Mouse (Mus musculus) forebrain, embryonic 10.5 days (tissue): ENCODE measurements around the gene Rab12. TPM values are rescaled to one million over a fixed set of nuclear protein-coding genes. Genes with fewer than 3 reads are reported as not detected.

Experiments
- DNase-seq: peaks from one replicate; pipeline ENCODE4 v3.0.0-alpha.2; 2017; ENCODE audit warnings: low spot score; ENCODE audit errors: extremely low spot score
- H3K27ac ChIP-seq: fragments of 300-500 bp; sonication (generic); 2 replicates; pipeline ENCODE4 v1.5.1; 2016; ENCODE audit warnings: mild to moderate bottlenecking
- H3K27me3 ChIP-seq: fragments of 300-500 bp; sonication (generic); 2 replicates; pipeline ENCODE4 v1.6.1; 2016; ENCODE audit warnings: mild to moderate bottlenecking; ENCODE audit not compliant: poor library complexity, severe bottlenecking
- H3K36me3 ChIP-seq: fragments of 300-500 bp; sonication (generic); replicated peaks from 2 replicates; pipeline ENCODE4 v1.6.1; 2016; ENCODE audit warnings: mild to moderate bottlenecking, moderate library complexity
- H3K4me1 ChIP-seq: fragments of 300-500 bp; sonication (generic); 2 replicates; pipeline ENCODE4 v1.6.1; 2016
- H3K4me3 ChIP-seq: fragments of 300-500 bp; sonication (generic); 2 replicates; pipeline ENCODE4 v1.5.1; 2016; ENCODE audit warnings: mild to moderate bottlenecking, moderate library complexity
- H3K9me3 ChIP-seq: fragments of 300-500 bp; sonication (generic); 2 replicates; pipeline ENCODE4 v1.6.1; 2016; ENCODE audit warnings: mild to moderate bottlenecking, moderate library complexity
- WGBS: fragments of 180-500 bp; shearing (Covaris S2); methylation state at CpG from one replicate; pipeline ENCODE4 v1.1.7; 2016; 5-methylcytosine and 5-hydroxymethylcytosine counted together
- polyA plus RNA-seq: library from polyadenylated mRNA; unstranded; fragments of >200 nt; fragmentation: Nextera tagmentation; extraction: Ambion mirVana; gene quantifications from 2 replicates; pipeline ENCODE4 v1.2.1, GENCODE M21; 2016

Gene Rab12
- polyA plus RNA-seq, 1 experiment from 2014 or later = 24.8 TPM

DNA sequence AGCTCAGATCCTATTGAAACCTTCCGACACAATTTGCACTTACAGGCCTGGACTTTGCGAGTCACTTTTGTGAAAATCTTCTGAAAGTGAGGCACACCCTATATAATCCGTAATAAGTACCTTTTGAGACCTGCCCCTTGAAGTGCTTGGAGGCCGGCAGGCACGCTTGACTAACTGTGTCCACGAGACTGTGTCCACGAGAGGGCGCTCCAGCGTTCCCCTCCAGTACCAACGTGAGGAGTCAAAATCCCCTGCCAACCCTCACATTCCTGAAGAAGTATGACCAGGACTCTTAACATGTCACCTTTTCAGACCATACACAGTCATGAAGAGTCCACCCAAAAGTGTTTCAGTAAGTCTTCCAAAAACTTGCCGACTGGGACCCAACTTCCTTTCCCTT lies 68.4 kb downstream of the Rab12 start:
- Histone ChIP-seq H3K27me3 (peaks cover 49% of the 10 kb centered on the region), H3K4me1 (peaks cover 67% of the 10 kb centered on the region), H3K36me3 (no peaks in the 10 kb centered on the region), H3K4me3 (peak overlapping the region; percentile 79; the same call in 1 of the 2 replicates), H3K27ac (no peak overlapping the region), H3K9me3 (no peaks in the 10 kb centered on the region)
- peak; percentile 85 for DNase-seq
- WGBS = 1% methylated on average over 11 of the region's 11 CpGs

DNA sequence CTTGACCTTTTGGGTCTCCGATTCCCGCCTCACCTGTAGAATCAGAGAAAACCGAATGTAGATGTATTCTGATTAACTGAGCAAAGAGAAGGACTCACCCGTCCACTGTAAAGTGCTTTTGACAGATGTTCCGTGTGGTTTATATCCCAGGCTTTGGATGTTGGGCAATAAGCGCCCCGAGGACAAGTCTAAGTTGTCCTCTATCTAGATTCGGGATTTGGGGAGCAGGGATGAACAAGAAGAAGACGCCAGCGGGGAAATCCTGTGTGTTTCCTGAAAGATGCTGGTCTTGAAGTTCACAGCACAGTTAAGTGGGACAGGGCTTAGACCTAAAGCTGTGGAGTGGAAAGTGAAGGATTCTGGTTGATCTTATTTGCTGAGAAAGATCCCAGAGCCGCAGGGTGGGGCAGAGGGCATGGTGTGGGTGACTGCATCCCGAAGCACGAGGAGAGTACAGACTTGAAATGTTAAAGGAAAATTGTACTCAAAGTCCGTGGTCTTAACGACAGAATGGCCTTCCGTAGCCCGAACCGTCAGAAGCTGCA lies 68.9 kb downstream of the Rab12 start:
- H3K4me1 ChIP-seq = peaks cover 72% of the 10 kb centered on the region
- DNase-seq = no peak
- H3K36me3 ChIP-seq = no peaks in the 10 kb centered on the region
- H3K27ac ChIP-seq = peak overlapping the region; percentile 96
- peak overlapping the region; percentile 79 for H3K4me3 ChIP-seq
- no peaks in the 10 kb centered on the region for H3K9me3 ChIP-seq
- H3K27me3 ChIP-seq = peaks cover 49% of the 10 kb centered on the region
- WGBS = 3% methylated on average over 18 of the region's 18 CpGs

DNA sequence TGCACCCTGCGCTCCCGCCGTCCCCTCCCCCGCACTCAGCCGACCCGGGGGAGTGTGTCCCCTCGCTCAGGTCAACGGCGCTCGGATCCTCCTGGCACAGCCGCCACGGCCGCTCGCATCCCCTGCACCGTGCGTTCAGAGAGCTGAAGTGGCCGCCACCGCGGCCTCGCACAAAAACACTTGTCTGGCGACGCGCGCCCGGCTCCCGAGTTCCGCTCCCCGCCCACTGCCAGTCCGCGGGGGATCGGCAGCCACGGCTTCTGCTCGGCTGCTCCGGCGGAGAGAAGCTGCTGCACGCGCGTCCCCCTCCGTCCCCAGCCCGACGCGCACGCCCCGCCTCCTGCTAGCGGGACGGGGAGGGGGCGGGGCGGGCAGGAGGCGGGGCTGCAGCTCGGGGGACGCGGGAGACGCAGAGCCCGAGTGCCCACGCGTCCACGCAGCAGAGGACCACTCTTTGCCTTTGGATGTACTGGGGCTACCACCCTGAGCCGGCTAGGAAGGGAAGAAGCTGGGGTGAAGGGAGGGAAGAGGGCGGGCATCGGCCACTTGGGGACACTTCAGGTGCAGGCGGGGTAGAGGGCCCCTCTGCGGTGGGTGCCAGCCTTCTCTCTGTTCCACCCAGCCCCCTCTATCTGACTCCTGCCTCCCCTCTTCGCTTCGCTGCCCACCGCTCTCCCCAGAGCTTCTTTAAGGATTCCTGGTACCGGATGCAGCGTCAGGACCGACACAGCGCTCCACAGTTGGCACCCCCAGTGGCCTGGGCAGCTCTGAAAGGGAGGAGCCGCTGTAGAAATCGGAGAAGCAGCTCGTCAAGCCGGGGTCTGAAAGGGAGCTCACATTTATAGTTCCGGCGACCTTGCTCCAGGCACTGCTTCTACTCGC lies 69.8 kb downstream of the Rab12 start, which contains the start of gene Mtcl1:
Gene Mtcl1 (minus strand): TSS at position 291 of the 882 bp plus-strand sequence.
- Histone ChIP-seq H3K4me3 (peak within 1 kb of the TSS; percentile 79), H3K9me3 (no peaks in the 10 kb centered on the region), H3K36me3 (no peaks in the 10 kb centered on the region), H3K27ac (peak within 1 kb of the TSS; percentile 96), H3K27me3 (peaks cover 49% of the 10 kb centered on the region), H3K4me1 (peaks cover 81% of the 10 kb centered on the region)
- WGBS = under 1% methylated on average over 76 of the region's 76 CpGs
- peak; percentile 80 for DNase-seq

DNA sequence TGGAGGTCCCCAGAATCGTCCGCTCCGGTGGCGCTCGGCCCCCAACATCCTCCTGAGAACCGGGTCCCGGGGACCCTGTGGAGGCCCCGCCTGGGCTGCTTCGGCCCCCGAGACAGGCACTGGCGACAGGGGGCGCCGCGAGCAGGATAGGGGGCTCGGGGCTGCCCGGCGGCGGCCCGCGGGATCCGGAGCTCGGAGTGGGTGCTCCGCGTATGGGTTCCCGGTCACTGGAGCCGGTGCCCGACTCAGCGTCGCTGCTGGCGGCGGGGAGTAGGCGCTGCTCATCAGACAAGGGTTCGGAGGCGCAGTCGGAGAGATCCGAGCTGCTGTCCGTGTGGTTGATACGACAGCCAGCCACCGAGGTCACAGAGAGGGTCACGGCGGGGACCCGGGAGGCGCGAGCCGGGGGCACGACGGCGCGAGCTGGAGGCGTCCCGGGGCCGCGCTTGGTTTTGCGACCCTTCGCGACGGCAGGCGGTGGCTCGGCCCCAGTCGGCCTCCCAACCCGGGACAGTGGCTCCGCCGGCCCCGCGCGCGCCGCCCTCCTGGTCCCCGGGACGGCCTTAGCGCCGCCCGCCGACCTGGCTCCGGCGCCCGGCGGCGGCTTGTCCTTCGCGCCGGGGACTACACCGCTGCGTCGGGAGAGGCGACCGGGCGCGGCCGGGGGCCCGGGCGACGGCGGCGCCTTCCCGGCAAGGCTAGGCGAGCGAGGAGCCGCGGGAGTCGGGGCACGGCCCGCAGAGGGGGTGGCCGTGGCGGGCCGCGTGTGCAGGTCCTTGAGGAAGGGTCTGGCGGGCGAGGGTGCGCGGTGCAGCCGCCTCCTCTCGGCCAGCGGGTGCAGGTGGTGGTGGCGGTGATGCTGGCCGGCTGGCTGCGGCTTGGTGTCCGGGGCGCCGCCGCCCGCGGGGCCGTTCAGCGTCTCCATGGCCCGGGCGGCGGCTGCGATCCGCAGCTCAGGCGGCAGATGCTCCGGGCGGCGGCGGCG lies 70.8 kb downstream of the Rab12 start:
- H3K9me3 ChIP-seq = no peaks in the 10 kb centered on the region
- peaks cover 91% of the 10 kb centered on the region for H3K4me1 ChIP-seq
- peak overlapping the region; percentile 96 for H3K27ac ChIP-seq
- peaks cover 49% of the 10 kb centered on the region for H3K27me3 ChIP-seq
- H3K36me3 ChIP-seq = no peaks in the 10 kb centered on the region
- under 1% methylated on average over 134 of the region's 136 CpGs for WGBS
- H3K4me3 ChIP-seq = peak overlapping the region; percentile 79
- peak; percentile 46 for DNase-seq

DNA sequence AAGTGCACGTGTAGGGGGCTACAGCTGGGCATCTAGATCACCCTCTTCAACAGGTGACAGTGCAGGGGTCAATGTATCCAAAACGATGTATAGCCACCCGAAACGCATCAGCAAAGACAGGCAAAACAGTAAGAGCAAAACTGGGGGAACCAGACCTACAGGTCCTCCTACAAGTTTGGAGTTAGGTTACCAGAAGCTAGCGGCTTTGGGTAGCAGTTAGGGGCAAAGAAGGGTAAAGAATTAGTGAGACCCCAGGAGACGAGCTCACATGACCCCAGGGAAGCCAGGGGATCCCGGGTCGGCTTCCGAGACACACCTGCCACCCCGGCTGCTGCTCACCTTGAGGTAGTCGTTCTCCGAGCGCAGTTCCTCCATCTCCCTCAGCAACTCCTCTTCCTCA lies 71.6 kb downstream of the Rab12 start:
- Histone ChIP-seq H3K9me3 (no peaks in the 10 kb centered on the region), H3K4me1 (peaks cover 94% of the 10 kb centered on the region), H3K36me3 (no peaks in the 10 kb centered on the region), H3K27me3 (peaks cover 46% of the 10 kb centered on the region), H3K27ac (peak overlapping the region; percentile 96), H3K4me3 (peak overlapping the region; percentile 79)
- under 1% methylated on average over 13 of the region's 13 CpGs for WGBS
- DNase-seq = no peak

DNA sequence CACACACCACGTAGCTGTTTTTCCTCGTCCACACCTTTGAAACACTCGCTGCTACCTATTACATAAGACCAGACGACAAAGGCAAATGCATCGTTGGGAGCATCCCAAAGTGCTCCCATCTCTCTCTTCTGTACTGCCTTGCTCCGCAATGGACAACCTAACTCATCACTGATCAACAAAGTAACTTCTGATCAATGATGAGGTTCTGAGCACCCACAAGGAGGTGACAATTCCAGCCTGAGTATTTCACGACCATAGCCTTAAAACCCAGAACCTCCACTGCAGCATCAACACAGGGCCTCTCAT lies 72.6 kb downstream of the Rab12 start:
- Histone ChIP-seq H3K36me3 (no peaks in the 10 kb centered on the region), H3K4me3 (peak overlapping the region; percentile 79), H3K4me1 (peaks cover 93% of the 10 kb centered on the region), H3K9me3 (no peaks in the 10 kb centered on the region), H3K27me3 (peaks cover 36% of the 10 kb centered on the region), H3K27ac (peak overlapping the region; percentile 96)
- WGBS = 25% methylated on average over 7 of the region's 7 CpGs
- no peak for DNase-seq

DNA sequence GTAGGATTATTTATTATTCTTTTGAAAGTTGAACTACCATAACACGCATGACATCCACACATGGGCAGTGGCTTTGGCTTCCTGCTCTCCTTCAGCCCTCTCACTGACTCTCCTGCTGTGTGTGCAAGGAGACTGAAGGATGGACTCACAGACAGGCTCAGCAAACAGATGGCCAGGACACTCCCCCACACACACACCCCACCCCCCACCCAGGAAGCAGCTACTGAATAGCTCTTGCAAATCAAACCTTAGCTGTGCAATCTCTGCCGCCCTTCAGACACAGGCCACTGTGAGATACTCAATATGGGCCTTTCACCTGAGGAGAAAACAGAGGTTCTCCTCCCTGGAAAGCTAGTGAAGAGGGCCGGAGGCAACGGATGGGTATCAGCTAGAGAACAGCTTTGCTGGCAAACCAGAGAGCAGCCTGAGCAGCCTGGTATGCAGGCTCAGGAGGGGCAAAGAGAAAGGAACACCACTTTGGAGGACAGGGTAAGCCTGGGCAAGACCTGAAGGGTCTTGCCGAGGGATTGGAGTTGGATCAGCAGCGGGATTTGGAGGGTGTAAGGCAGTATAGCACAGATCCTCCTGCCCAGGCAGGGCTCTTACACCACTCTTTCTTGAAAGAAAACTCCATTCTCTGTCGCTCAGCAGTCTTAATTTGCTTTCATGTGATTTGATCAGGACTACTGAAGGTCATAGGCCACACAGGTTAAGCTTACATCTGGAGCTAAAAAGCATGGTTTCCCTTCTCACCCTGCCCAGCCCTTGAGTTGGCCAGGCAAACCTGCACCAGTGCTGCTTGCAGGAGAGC lies 73.1 kb downstream of the Rab12 start:
- peaks cover 95% of the 10 kb centered on the region for H3K4me1 ChIP-seq
- peaks cover 35% of the 10 kb centered on the region for H3K27me3 ChIP-seq
- 17% methylated on average over 7 of the region's 7 CpGs for WGBS
- peak overlapping the region; percentile 79 for H3K4me3 ChIP-seq
- peak overlapping the region; percentile 96 for H3K27ac ChIP-seq
- DNase-seq = no peak
- H3K9me3 ChIP-seq = no peaks in the 10 kb centered on the region
- no peaks in the 10 kb centered on the region for H3K36me3 ChIP-seq

Other genes with a start within 250 kb of the Rab12 start
- gene Mtcl1, start 70.0 kb downstream of the Rab12 start, polyA plus RNA-seq = 25.5 and 28.4 TPM in 2 replicates
- gene Themis3, start 74.9 kb upstream of the Rab12 start, polyA plus RNA-seq = 0.06 and 0.07 TPM in 2 replicates